Mouse (Mus musculus) gastrocnemius, postnatal 25 days (tissue): ENCODE results near the gene Arsb. TPM values are rescaled to one million over a fixed set of nuclear protein-coding genes. Genes with fewer than 3 reads are reported as not detected.

Experiments
- DNase-seq: peaks from one replicate; pipeline ENCODE4 v3.0.0; 2022
- total RNA-seq, 2 experiments: library from RNA; stranded (reverse); gene quantifications; 1 replicate in 1 of 2; 2 replicates in 1 of 2; pipeline ENCODE4 v1.2.3; 2021

Gene Arsb
- total RNA-seq, 2 experiments from 2014 or later = 3.7 to 4.2 TPM

DNA sequence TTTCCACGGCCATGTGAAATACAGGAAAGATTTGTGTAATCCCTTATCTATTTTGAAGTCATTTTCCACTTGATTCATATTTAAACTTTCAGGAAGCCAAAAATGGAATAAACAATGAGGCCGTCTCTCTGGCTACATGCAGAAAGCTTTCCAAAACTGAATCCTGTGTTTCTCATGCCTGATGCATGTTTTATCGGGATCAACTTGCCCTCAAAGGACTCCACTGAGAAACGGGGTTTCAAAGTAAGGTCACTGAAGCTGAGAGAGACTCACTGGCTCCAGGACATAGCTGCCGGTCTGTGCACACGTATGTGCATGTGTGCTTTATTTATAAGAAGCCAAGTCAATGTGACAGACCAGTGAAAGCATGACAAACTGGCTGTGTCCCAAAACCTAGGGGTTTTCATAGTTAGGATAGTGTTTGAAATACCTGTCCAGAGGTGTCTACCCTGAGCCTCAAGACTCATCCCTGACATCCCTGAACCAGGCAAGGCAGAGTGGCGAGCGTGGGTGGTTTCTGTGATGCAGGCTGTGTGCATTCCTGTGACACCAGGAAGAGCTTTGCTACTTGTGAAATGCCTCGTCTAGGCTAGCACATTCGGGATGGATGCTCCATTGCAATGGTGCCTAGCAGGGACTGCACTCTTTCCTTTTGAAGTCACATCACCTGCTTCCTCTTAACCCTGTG is 75.5 kb downstream of the Arsb start:
- no peak for DNase-seq

GRCm38 (mm10) chr13:93847614-93848013 is 76.2 kb downstream of the Arsb start:
- DNase-seq = no peak

DNA sequence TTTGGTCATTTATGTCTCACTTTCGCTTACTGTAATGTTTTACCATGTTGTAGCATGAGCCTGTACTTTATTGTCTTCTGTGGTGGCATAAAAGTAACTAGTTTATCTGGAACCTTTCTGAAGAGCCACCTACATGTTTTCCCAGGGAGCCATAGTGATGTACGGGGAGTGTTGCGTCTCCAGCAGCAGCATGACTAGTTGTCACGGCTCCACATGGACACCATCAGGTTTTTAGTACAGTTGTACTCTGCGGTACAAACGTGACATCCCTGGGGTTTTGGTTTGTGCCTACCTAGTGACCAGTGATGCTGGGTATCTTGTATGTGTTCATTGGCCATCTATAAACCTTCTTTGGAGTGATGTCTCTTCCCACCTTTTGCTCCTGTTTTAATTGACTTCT is 77.2 kb downstream of the Arsb start:
- no peak for DNase-seq

DNA sequence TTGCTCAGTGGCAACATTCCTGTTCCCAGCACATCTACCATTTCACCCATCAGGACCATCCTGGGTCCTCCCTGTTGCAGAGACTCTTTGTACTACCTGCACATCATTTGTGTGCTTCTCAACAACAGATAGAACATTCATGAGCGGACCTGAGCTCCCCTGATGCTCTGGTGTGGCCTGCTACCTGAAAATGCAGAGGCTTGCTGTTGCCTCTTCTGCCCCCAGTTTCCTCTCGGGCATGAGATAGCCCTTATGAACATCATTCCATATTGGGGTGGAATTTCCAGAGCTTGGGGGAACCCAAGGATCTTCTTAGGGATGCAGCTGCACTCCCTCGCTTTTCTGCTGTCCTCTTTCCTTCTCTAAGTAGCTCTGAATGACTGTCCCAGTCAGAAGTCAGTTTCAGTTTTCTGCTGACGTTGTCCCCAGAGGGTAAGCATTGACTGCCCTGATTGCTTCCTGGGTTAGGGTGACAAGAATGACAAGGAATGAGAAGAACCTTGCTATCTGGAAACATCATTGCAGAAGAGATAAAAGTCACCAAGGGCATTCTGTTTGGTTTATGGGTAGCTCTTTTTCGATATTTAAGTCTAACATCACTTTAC is 78.4 kb downstream of the Arsb start:
- DNase-seq = no peak

- no peak for DNase-seq
Observed at GRCm38 (mm10) chr13:93850674-93851073, 79.2 kb downstream of the Arsb start.

GRCm38 (mm10) chr13:93852419-93853138 is 81.1 kb downstream of the Arsb start:
- peak; percentile 67 for DNase-seq

DNA sequence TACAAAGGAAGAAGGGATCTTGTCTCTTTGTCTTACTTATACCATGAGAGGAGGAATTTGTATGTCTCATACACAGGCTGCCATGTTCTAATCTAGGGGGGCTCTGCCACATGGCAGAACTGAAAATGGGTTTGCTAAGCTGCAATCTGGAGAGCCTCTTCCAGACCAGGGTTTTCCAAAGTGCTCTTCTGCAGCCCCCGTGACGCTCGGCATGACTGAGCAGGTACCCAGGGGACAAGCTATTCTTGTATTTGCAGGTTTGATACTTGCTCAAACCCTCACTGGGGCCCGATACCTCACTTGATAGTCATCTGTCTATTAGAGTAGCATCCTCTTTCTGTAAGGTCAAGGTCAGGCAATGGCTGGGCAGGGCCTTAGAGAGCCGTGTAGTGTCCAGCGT is 82.3 kb downstream of the Arsb start:
- no peak for DNase-seq

DNA sequence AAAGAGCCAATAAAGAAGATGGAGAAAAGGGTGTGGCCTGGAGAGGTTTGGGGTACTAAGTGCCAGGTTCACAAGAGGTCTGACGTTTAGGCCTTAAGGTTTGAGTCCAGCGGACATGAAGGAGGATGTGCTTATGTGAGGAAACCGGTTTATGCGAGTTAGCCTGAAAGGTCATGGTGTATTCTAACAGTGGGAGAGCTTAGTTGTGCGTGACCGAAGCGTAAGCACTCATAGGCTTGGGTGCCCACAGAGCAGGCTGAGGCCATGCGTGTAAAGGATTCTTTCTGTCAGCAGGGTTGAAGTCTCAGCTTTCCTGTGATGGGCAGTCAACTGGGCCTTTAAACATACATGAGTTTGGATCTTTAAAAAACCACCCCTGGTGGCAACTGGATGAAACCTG is 82.9 kb downstream of the Arsb start:
- no peak for DNase-seq

- DNase-seq = no peak
Observed at GRCm38 (mm10) chr13:93854966-93855562, 83.6 kb downstream of the Arsb start.

- peak; percentile 56 for DNase-seq
Observed at GRCm38 (mm10) chr13:93855701-93856183, 84.3 kb downstream of the Arsb start.

DNA sequence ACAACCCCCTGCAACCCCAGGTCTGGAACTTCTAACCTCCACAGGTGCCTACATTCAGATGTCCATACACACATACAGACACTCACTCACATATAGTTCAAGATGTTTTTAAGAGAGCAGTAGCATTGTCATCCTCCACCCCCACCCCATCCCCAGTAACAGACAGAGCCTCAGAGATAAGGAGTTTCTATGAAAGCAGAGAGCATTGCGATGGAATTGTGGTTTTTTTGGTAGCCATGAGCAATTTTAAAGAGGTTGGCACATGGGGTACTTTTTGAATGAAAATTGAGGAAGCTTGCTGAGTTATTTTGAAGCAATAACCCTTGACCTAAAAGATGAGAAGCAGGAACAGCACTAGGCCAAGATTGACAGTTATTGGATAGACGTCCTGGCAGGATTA is 89.8 kb downstream of the Arsb start:
- no peak for DNase-seq

DNA sequence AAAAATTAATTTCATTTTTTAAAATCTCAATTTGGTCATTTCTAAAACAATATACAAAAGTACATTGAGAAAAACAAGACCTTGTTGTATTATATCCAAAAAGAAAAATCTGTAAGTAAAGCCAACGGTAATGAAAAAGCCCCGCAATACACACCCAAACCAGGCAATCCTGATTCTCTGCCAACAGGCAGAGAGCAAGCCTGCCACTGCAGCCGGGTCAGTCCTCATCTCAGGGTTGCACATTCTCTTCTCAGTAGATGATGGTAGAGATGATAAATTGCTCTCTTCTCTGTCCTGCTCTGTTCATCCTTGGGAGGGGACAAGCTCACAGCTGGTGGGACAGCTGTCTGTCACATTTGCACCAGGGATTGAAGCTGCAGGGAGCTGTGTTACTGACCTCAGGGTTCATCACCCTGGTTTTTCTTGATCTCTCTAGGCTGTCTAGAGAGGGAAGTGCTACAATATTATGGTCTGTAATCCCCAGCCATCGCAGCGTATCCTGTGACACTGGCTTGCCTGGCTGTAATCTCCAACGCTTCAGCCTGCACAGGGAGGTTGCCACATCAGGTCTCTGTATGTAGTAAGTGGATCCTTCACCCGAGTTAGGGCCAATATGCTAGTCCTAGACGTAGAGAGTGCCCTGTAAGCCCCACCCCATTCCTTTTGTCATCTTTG is 92.8 kb downstream of the Arsb start:
- DNase-seq = no peak

GRCm38 (mm10) chr13:93866638-93867037 is 95.2 kb downstream of the Arsb start:
- no peak for DNase-seq

DNA sequence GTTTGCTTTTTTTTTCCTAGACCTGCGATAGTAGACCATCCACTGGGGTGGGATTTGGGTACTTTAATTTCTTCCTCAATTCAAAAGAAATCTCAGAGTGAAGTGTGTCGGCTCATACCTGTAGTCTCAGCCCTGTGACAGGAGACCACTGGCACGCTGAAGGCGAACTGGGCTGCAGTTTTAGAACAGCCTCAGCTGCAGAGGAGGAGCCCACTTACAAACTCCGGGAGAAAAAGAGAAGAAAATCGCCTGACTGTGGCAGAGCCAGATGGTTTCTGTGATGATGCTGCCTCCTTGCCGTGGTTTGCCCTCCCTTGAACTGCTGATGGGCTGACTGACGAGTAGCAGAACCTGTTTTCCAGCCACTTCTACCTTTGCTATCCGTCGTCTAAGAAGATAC is 100.3 kb downstream of the Arsb start:
- DNase-seq = no peak

DNA sequence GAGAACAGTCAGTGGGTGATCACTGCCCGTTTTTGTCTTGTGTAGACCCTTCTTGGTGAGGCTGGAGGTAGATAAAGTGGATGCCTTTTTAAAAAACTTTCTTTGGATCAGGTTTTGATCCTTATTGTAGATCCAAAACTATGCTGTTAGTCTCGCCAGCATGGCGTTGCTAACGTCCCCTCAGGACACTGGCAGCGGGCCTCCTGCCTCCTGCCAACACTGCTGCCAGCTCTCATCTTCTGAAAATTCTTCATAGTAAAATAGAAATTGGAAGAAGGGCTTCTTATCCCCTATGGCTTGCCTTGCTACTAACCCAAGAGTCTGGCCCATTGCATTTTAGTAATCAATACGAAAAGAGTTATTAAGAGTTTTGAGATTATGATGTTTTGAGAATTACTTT is 101.2 kb downstream of the Arsb start:
- no peak for DNase-seq

GRCm38 (mm10) chr13:93877924-93878323 is 106.5 kb downstream of the Arsb start:
- DNase-seq = no peak

GRCm38 (mm10) chr13:93879426-93879825 is 108.0 kb downstream of the Arsb start:
- no peak for DNase-seq

DNA sequence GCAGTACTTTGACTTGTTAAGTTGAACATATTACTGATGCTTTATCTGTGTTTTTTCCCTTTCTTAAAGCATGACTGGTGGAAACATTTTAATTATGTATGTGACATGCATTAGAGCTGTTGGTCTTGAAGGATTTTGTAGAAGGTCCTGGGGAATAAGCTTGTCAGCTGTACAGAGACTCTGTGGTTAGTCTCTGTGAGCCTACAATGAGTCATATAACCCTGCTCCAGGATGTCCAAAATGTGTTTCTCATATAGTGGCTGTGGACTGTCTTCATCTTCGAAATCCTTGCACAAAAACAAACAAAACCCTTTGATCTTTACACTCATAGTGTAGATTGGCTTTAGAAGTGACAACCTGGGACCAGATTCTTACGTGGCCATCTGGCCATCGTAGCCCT is 110.7 kb downstream of the Arsb start:
- DNase-seq = no peak

GRCm38 (mm10) chr13:93886999-93887398 is 115.6 kb downstream of the Arsb start:
- DNase-seq = no peak

GRCm38 (mm10) chr13:93888196-93888595 is 116.8 kb downstream of the Arsb start:
- DNase-seq = no peak

DNA sequence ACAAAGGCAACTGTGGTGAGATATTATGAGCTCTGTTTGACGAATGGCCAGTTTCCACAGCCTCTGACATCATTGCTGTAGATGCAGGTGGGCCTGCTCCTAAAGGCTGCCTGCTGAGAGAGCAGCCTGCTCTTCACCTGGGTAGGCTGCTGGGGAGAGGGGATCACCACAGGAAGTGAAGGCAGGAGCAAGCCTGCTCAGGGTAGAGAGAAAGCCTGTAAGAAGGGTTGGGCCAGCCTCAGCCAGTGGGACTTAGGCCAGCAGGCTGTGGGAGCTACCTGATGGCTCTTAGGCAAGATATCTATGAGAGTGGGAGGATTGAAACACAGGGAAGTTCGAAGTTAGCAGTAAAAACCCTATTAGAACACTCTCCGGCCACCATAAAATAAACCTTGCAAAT is 117.5 kb downstream of the Arsb start:
- no peak for DNase-seq

- no peak for DNase-seq
Observed at GRCm38 (mm10) chr13:93889991-93890390, 118.6 kb downstream of the Arsb start.
